Mouse (Mus musculus) naive thymus-derived CD4-positive, alpha-beta T cell, adult 2 months (primary cell): Measurements from ENCODE around the gene Hmgb4.

ENCODE experiments used
- DNase-seq: peaks from one replicate; pipeline ENCODE4 v3.0.0-alpha.2; 2011; ENCODE audit warnings: low read depth

Hmgb4 gene

GRCm38 (mm10) chr4:128260907-128261560 lies at the start of gene Hmgb4:
Gene Hmgb4 (minus strand): TSS chr4:128260957.
- no peak for DNase-seq

- DNase-seq = no peak
These were observed 45.3 kb upstream of the Hmgb4 start for GRCm38 (mm10) chr4:128306011-128306410.

- no peak for DNase-seq
These were observed 43.3 kb upstream of the Hmgb4 start for GRCm38 (mm10) chr4:128304049-128304448.

- DNase-seq = no peak
These were observed 27.3 kb upstream of the Hmgb4 start for GRCm38 (mm10) chr4:128288095-128288494.

GRCm38 (mm10) chr4:128285009-128285408 lies 24.3 kb upstream of the Hmgb4 start:
- no peak for DNase-seq

- DNase-seq = no peak
These were observed 14.8 kb upstream of the Hmgb4 start for GRCm38 (mm10) chr4:128275586-128275985.

GRCm38 (mm10) chr4:128275116-128275515 lies 14.4 kb upstream of the Hmgb4 start:
- DNase-seq = no peak

- no peak for DNase-seq
These were observed 12.4 kb upstream of the Hmgb4 start for GRCm38 (mm10) chr4:128273146-128273545.

- no peak for DNase-seq
These were observed 11.7 kb upstream of the Hmgb4 start for GRCm38 (mm10) chr4:128272501-128272900.

- DNase-seq = no peak
These were observed 10.2 kb upstream of the Hmgb4 start for GRCm38 (mm10) chr4:128270931-128271330.

- no peak for DNase-seq
These were observed 9.4 kb upstream of the Hmgb4 start for GRCm38 (mm10) chr4:128270177-128270576.

GRCm38 (mm10) chr4:128269261-128269875 lies 8.6 kb upstream of the Hmgb4 start:
- no peak for DNase-seq

- DNase-seq = no peak
These were observed 4.6 kb upstream of the Hmgb4 start for GRCm38 (mm10) chr4:128265341-128265740.

GRCm38 (mm10) chr4:128264491-128264890 lies 3.7 kb upstream of the Hmgb4 start:
- DNase-seq = no peak

GRCm38 (mm10) chr4:128259211-128259610 lies 1.5 kb downstream of the Hmgb4 start:
- DNase-seq = no peak

- DNase-seq = no peak
These were observed 12.1 kb downstream of the Hmgb4 start for GRCm38 (mm10) chr4:128248676-128249075.

GRCm38 (mm10) chr4:128245201-128245600 lies 15.6 kb downstream of the Hmgb4 start:
- no peak for DNase-seq

GRCm38 (mm10) chr4:128241854-128242356 lies 18.9 kb downstream of the Hmgb4 start:
- DNase-seq = no peak

GRCm38 (mm10) chr4:128241075-128241853 lies 19.5 kb downstream of the Hmgb4 start:
- no peak for DNase-seq

- no peak for DNase-seq
These were observed 21.6 kb downstream of the Hmgb4 start for GRCm38 (mm10) chr4:128239113-128239512.

- no peak for DNase-seq
These were observed 27.3 kb downstream of the Hmgb4 start for GRCm38 (mm10) chr4:128233458-128233857.

GRCm38 (mm10) chr4:128227377-128228316 lies 33.1 kb downstream of the Hmgb4 start:
- DNase-seq = no peak
